Mouse (Mus musculus) G1E (cell line): Measurements from ENCODE around the gene Olfr1279.

Experiments
- CTCF ChIP-seq: IDR thresholded peaks from 2 replicates; pipeline ENCODE4 v1.5.1; 2012; ENCODE audit warnings: low read depth, low read length, inconsistent platforms, mixed read lengths
- GATA1 ChIP-seq: IDR thresholded peaks from 2 replicates; pipeline ENCODE4 v1.6.1; 2012; ENCODE audit warnings: borderline replicate concordance, low read length, inconsistent platforms, mixed read lengths
- GATA2 ChIP-seq: IDR thresholded peaks from 2 replicates; pipeline ENCODE4 v1.6.1; 2012; ENCODE audit warnings: low read depth, low read length, inconsistent platforms, borderline replicate concordance
- TAL1 ChIP-seq: conservative IDR thresholded peaks from 2 replicates; pipeline ENCODE4 v1.6.1; 2012; ENCODE audit warnings: low read depth, low read length, inconsistent platforms, mixed read lengths

- no peak for TF ChIP-seq TAL1
- no peak for TF ChIP-seq CTCF
- no peak for TF ChIP-seq GATA1
- TF ChIP-seq GATA2, result no peak
Observed at GRCm38 (mm10) chr2:111298541-111298940, 1.9 kb upstream of the Olfr1279 start.
